Mouse (Mus musculus): ENCODE results near the gene Asb13. TPM values are rescaled to one million over a fixed set of nuclear protein-coding genes. Genes with fewer than 3 reads are reported as not detected.

Asb13 gene
- polyA plus RNA-seq, 1 experiment from 2014 or later = 19.7 TPM

DNA sequence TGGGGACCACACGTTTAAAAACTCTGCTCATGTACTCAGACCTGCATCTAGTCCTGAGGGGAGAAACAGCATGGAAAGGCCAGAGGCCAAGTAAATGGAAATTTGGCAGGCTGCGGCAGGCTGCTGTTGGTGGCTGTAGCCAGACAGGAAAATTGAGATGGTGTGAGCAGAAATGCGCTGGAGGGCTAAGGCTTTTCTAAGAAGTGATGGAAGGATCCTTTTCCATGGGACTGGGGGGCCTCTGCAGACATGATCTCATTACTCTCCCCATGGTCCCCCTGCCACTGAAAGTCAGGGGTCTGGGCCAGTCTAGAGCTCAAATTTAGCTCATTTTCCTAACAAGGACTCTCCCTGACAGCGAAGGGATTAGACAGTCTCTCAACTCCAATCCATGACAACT is 39.8 kb downstream of the Asb13 start:
- Histone ChIP-seq H3K36me3 (ENCODE audit: control insufficient read depth, insufficient read depth) (no peaks in the 10 kb centered on the region), H3K4me2 (ENCODE audit: low read length) (no peak overlapping the region), H3K27ac (ENCODE audit: low read length) (no peak overlapping the region), H3K9ac (replicated peaks; ENCODE audit: low read depth, low read length) (no peak overlapping the region), H3K27me3 (replicated peaks; ENCODE audit: control insufficient read depth, insufficient read depth, low read length) (no peaks in the 10 kb centered on the region), H3K4me3 (replicated peaks; ENCODE audit: low read length) (no peak overlapping the region), H3K9me3 (ENCODE audit: control insufficient read depth, low read length) (peaks cover 3% of the 10 kb centered on the region; the same call in 1 of the 2 replicates), H3K4me1 (replicated peaks; ENCODE audit: control insufficient read depth, insufficient read depth, low read length) (no peaks in the 10 kb centered on the region)
- no peak for ATAC-seq
- 73% methylated on average over 4 of the region's 4 CpGs for WGBS

DNA sequence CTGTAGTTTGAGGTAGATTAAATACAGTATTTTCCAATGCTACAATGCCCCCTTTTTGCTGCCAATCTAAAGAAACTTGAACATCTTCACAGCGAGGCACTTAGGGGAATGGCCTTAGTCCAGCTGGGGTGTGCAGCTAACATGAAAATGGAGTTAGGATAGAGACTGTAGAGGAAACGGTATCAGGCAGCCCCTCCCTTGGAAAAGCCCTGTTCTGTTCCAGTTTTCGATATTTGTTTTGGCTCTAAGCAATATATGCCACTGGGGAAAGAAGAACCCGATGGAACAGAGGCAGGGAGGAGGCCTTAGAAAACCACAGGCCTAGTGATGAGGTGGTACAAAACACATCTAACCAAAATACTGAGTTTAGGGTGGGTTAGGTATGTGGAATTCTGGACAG is 42.0 kb downstream of the Asb13 start:
- WGBS = 91% methylated on average over 4 of the region's 4 CpGs
- H3K27ac ChIP-seq (ENCODE audit: low read length) = no peak overlapping the region

GRCm38 (mm10) chr13:3679098-3679497 is 45.3 kb downstream of the Asb13 start:
- H3K27ac ChIP-seq (ENCODE audit: low read length) = no peak overlapping the region
- 90% methylated on average over 4 of the region's 4 CpGs for WGBS
- ATAC-seq = no peak
- no peak overlapping the region for H3K4me2 ChIP-seq (ENCODE audit: low read length)
- no peaks in the 10 kb centered on the region for H3K4me1 ChIP-seq (replicated peaks; ENCODE audit: control insufficient read depth, insufficient read depth, low read length)
- no peak overlapping the region for H3K4me3 ChIP-seq (replicated peaks; ENCODE audit: low read length)
- no peaks in the 10 kb centered on the region for H3K36me3 ChIP-seq (ENCODE audit: control insufficient read depth, insufficient read depth)
- no peak overlapping the region for H3K9ac ChIP-seq (replicated peaks; ENCODE audit: low read depth, low read length)
- no peaks in the 10 kb centered on the region for H3K27me3 ChIP-seq (replicated peaks; ENCODE audit: control insufficient read depth, insufficient read depth, low read length)
- H3K9me3 ChIP-seq (ENCODE audit: control insufficient read depth, low read length) = peaks cover 3% of the 10 kb centered on the region; the same call in 1 of the 2 replicates

More for the DNA sequence above, 42.0 kb downstream of the Asb13 start:
- Histone ChIP-seq H3K9me3 (ENCODE audit: control insufficient read depth, low read length) (peaks cover 3% of the 10 kb centered on the region; the same call in 1 of the 2 replicates), H3K4me2 (ENCODE audit: low read length) (no peak overlapping the region), H3K4me3 (replicated peaks; ENCODE audit: low read length) (no peak overlapping the region), H3K4me1 (replicated peaks; ENCODE audit: control insufficient read depth, insufficient read depth, low read length) (no peaks in the 10 kb centered on the region), H3K9ac (replicated peaks; ENCODE audit: low read depth, low read length) (no peak overlapping the region), H3K27me3 (replicated peaks; ENCODE audit: control insufficient read depth, insufficient read depth, low read length) (no peaks in the 10 kb centered on the region), H3K36me3 (ENCODE audit: control insufficient read depth, insufficient read depth) (no peaks in the 10 kb centered on the region)
- no peak for ATAC-seq

DNA sequence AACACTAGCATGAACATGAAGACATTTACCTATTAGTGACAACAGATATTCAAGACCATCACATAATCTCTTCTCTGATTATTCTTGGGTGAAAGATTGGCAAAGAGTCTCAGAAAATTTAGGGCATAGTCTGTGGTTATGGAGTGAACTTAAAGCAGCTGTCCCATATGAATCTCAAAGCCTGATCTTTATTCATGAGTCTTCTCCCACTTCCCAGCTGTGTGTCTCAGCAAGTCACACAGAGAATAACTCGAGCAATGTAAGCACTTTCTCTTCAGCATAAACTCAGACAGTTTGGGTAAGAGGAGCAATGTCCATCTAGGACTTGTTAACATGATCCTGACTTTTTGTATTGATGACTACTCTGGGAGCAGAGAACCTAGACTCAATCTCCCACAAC is 52.5 kb downstream of the Asb13 start:
- H3K27me3 ChIP-seq (replicated peaks; ENCODE audit: control insufficient read depth, insufficient read depth, low read length) = no peaks in the 10 kb centered on the region
- no peak overlapping the region for H3K4me2 ChIP-seq (ENCODE audit: low read length)
- no peak overlapping the region for H3K27ac ChIP-seq (ENCODE audit: low read length)
- H3K36me3 ChIP-seq (ENCODE audit: control insufficient read depth, insufficient read depth) = no peaks in the 10 kb centered on the region
- no peak overlapping the region for H3K9ac ChIP-seq (replicated peaks; ENCODE audit: low read depth, low read length)
- no peaks in the 10 kb centered on the region for H3K4me1 ChIP-seq (replicated peaks; ENCODE audit: control insufficient read depth, insufficient read depth, low read length)
- no peaks in the 10 kb centered on the region for H3K9me3 ChIP-seq (ENCODE audit: control insufficient read depth, low read length)
- H3K4me3 ChIP-seq (replicated peaks; ENCODE audit: low read length) = no peak overlapping the region
- ATAC-seq = no peak
- 74% methylated on average over 1 of the region's 1 CpGs for WGBS

DNA sequence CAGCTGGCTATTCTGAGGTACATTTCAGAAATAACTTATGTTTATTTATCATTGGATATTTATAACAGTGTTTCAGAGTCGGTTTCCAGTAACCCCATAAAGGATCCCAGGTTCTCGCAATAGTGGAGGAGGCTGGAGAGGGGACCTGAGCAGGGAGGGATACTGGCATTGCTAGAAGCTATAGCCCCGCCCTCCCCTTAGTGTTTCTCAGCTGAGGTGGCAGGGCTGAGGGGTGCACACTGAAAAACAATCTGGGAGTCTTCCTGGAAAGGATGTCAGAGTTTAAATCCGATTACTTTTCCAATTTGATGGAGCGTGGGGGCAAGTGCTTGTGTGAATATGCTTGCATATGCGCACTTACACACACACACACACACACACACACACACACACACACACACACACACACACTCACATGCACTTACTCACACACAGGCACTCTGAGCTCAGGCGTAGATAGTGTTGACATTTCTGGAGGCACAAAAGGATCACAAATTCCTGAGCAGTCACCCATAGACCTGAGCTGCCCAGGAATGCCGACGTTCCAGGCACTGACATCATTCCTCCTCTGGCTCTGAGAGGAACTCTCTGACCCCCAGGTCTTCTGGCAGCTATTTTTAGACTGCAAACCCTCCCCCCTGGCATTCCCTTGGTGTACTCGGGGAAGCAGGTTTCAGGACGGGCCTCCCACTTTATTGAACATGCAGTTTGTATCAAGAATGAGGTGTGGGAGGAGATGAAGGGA is 60.9 kb downstream of the Asb13 start:
- no peak overlapping the region for H3K4me2 ChIP-seq (ENCODE audit: low read length)
- H3K4me1 ChIP-seq (replicated peaks; ENCODE audit: control insufficient read depth, insufficient read depth, low read length) = peaks cover 4% of the 10 kb centered on the region; the same call in 1 of the 2 replicates
- H3K4me3 ChIP-seq (replicated peaks; ENCODE audit: low read length) = no peak overlapping the region
- no peaks in the 10 kb centered on the region for H3K9me3 ChIP-seq (ENCODE audit: control insufficient read depth, low read length)
- H3K27ac ChIP-seq (ENCODE audit: low read length) = no peak overlapping the region
- H3K27me3 ChIP-seq (replicated peaks; ENCODE audit: control insufficient read depth, insufficient read depth, low read length) = no peaks in the 10 kb centered on the region
- 14% methylated on average over 11 of the region's 11 CpGs for WGBS
- H3K36me3 ChIP-seq (ENCODE audit: control insufficient read depth, insufficient read depth) = no peaks in the 10 kb centered on the region
- peak; percentile 26; the same call in 1 of the 2 replicates for ATAC-seq
- H3K9ac ChIP-seq (replicated peaks; ENCODE audit: low read depth, low read length) = no peak overlapping the region

DNA sequence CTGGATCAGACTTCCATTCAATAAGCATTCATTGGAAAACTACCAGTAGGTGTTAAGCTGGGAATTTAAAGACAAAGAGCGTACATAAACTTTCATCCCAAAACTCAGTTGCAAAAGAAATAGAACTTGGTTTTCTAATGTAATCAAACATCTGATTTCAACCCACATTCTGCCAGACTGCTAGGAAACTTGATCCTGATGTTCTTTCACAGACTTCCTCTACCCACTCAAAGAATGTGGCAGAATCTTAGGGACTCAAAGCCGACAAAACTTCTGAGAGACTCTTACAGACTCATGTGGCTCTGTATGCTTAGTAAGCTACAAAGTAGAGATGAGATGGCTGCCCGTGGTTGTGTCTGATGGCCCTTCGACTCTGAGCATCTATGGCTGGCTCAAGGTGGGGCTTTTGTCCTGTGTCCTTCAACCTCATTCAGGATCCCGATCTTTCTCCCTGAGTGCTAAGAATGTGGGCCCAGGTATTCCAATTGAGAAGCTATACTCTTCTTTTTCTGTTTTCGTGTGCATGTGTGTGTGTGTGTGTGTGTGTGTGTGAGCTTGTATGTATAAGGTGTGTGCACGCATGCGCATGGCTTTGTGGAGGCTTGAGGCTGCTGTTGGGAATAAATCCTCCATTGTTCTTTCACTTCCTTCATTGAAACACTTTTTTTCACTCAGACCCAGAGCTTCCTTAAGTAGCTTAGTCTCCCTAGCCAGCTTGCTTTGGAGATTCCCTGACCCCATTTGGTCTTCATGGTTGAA is 63.3 kb downstream of the Asb13 start:
- Histone ChIP-seq H3K4me2 (ENCODE audit: low read length) (no peak overlapping the region), H3K4me1 (replicated peaks; ENCODE audit: control insufficient read depth, insufficient read depth, low read length) (peaks cover 4% of the 10 kb centered on the region; the same call in 1 of the 2 replicates), H3K27ac (ENCODE audit: low read length) (no peak overlapping the region), H3K9ac (replicated peaks; ENCODE audit: low read depth, low read length) (no peak overlapping the region), H3K4me3 (replicated peaks; ENCODE audit: low read length) (no peak overlapping the region), H3K9me3 (ENCODE audit: control insufficient read depth, low read length) (no peaks in the 10 kb centered on the region), H3K36me3 (ENCODE audit: control insufficient read depth, insufficient read depth) (no peaks in the 10 kb centered on the region), H3K27me3 (replicated peaks; ENCODE audit: control insufficient read depth, insufficient read depth, low read length) (no peaks in the 10 kb centered on the region)
- WGBS = 73% methylated on average over 8 of the region's 8 CpGs
- no peak for ATAC-seq

DNA sequence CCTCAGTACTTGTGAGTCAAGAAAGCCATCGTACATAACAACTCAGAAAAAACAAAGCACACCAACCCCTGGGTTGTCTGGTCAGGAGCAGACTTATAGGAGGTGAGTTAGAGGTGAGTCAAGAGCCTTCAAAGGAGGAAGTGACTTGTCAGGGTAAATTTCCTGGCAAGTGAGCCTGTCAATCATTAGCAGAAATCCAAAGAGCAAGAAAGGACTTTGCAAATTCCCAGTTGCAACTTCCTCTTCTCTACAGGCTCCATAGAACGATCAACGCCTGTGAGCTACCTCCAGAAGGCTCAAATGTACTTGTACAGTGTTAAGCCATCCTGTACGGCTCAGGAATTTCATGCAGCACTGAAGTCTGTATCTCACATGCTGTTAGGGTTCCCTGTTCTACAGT is 66.9 kb downstream of the Asb13 start:
- no peak overlapping the region for H3K4me2 ChIP-seq (ENCODE audit: low read length)
- H3K27ac ChIP-seq (ENCODE audit: low read length) = no peak overlapping the region
- no peaks in the 10 kb centered on the region for H3K9me3 ChIP-seq (ENCODE audit: control insufficient read depth, low read length)
- no peaks in the 10 kb centered on the region for H3K4me1 ChIP-seq (replicated peaks; ENCODE audit: control insufficient read depth, insufficient read depth, low read length)
- H3K27me3 ChIP-seq (replicated peaks; ENCODE audit: control insufficient read depth, insufficient read depth, low read length) = no peaks in the 10 kb centered on the region
- H3K4me3 ChIP-seq (replicated peaks; ENCODE audit: low read length) = no peak overlapping the region
- 87% methylated on average over 4 of the region's 4 CpGs for WGBS
- no peak overlapping the region for H3K9ac ChIP-seq (replicated peaks; ENCODE audit: low read depth, low read length)
- ATAC-seq = no peak
- no peaks in the 10 kb centered on the region for H3K36me3 ChIP-seq (ENCODE audit: control insufficient read depth, insufficient read depth)

Other genes starting within 250 kb of the Asb13 start
- gene Gdi2, start 96.0 kb upstream of the Asb13 start, polyA plus RNA-seq (2015; fragmentation: Nextera tagmentation; extraction: Ambion mirVana) = 420 and 463 TPM in 2 replicates
- 20.0 and 23.2 TPM in 2 replicates for gene Fam208b, start 22.9 kb upstream of the Asb13 start, polyA plus RNA-seq (2015; fragmentation: Nextera tagmentation; extraction: Ambion mirVana)
- not detected in 2 replicates for gene Calml3, start 170.3 kb downstream of the Asb13 start, polyA plus RNA-seq (2015; fragmentation: Nextera tagmentation; extraction: Ambion mirVana)
- gene Calm4, start 203.7 kb downstream of the Asb13 start, polyA plus RNA-seq (2015; fragmentation: Nextera tagmentation; extraction: Ambion mirVana) = 0.55 TPM in 1 of 2 replicates, not detected in the other
- not detected in 2 replicates for gene Calm5, start 220.1 kb downstream of the Asb13 start, polyA plus RNA-seq (2015; fragmentation: Nextera tagmentation; extraction: Ambion mirVana)